Mouse (Mus musculus) testis, adult 2 months (tissue): ENCODE measurements at regions not wholly inside any gene's neighbourhood (a gene's known extent, or its start where the extent isn't known, plus 50 kb on each side); places are given as distances from the start of the nearest gene placed in this dataset.

ENCODE experiments used
- H3K27ac ChIP-seq: fragments of 200-500 bp; 2 replicates; pipeline ENCODE4 v1.5.1; 2012; ENCODE audit warnings: low read depth, low read length; ENCODE audit not compliant: control insufficient read depth, insufficient read depth
- H3K27me3 ChIP-seq: fragments of 200-500 bp; 2 replicates; pipeline ENCODE4 v1.6.1; 2012; ENCODE audit warnings: mild to moderate bottlenecking, low read length, moderate library complexity; ENCODE audit not compliant: control insufficient read depth, insufficient read depth
- H3K36me3 ChIP-seq: fragments of 200-500 bp; 2 replicates; pipeline ENCODE4 v1.6.1; 2012; ENCODE audit warnings: mild to moderate bottlenecking, low read length; ENCODE audit not compliant: control insufficient read depth, insufficient read depth
- H3K4me1 ChIP-seq: fragments of 200-500 bp; 2 replicates; pipeline ENCODE4 v1.6.1; 2012; ENCODE audit warnings: low read length; ENCODE audit not compliant: control insufficient read depth, insufficient read depth
- H3K4me3 ChIP-seq: fragments of 200-500 bp; 2 replicates; pipeline ENCODE4 v1.5.1; 2012; ENCODE audit warnings: low read depth, mild to moderate bottlenecking, low read length, moderate library complexity, mixed read lengths; ENCODE audit not compliant: control insufficient read depth
- CTCF ChIP-seq: fragments of 200-500 bp; IDR thresholded peaks from 2 replicates; pipeline ENCODE4 v1.5.1; 2012; ENCODE audit warnings: low read depth, mild to moderate bottlenecking, inconsistent platforms, low read length, moderate library complexity; ENCODE audit not compliant: control insufficient read depth, insufficient read depth, insufficient replicate concordance
- POLR2A ChIP-seq: fragments of 200-500 bp; IDR thresholded peaks from 2 replicates; pipeline ENCODE4 v1.6.1; 2012; ENCODE audit warnings: low read depth, mild to moderate bottlenecking, inconsistent platforms, low read length, moderate library complexity; ENCODE audit not compliant: control insufficient read depth

DNA sequence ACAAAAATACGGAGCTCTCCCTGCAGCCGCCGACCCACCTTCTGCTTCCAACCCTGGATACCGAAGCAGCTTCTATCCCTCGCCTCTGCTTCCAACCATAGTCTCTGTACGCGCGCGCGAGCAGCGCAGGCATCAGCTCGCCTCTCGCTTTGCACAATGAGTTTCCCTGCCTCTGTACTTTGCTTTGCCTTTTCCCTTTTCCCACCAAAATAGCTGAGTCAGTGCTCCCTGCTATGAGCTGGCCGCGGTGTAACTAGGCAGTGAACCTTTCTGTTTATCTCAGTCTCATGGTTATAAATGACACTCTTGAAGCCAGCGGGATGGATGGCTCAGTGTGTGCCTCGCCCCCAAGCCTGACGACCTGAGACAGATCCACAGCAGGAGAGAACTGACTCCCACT, 182.0 kb downstream of the Tfap2c start:
- H3K4me3 ChIP-seq = no peak overlapping the region
- no peaks in the 10 kb centered on the region; the same call in 1 of the 2 replicates for H3K27me3 ChIP-seq
- no peaks in the 10 kb centered on the region for H3K36me3 ChIP-seq
- TF ChIP-seq CTCF = no peak
- no peak for TF ChIP-seq POLR2A
- peaks cover 8% of the 10 kb centered on the region for H3K4me1 ChIP-seq
- H3K27ac ChIP-seq = no peak overlapping the region

GRCm38 (mm10) chr2:172732453-172733210, 183.2 kb downstream of the Tfap2c start:
- TF ChIP-seq CTCF = no peak
- TF ChIP-seq POLR2A = no peak
- Histone ChIP-seq H3K27me3 (no peaks in the 10 kb centered on the region; the same call in 1 of the 2 replicates), H3K36me3 (no peaks in the 10 kb centered on the region), H3K27ac (no peak overlapping the region), H3K4me1 (peaks cover 8% of the 10 kb centered on the region), H3K4me3 (no peak overlapping the region)

- Histone ChIP-seq H3K36me3 (no peaks in the 10 kb centered on the region), H3K27me3 (no peaks in the 10 kb centered on the region; the same call in 1 of the 2 replicates), H3K27ac (no peak overlapping the region), H3K4me3 (no peak overlapping the region), H3K4me1 (peaks cover 3% of the 10 kb centered on the region)
- no peak for TF ChIP-seq POLR2A
- no peak for TF ChIP-seq CTCF
These were observed 184.1 kb downstream of the Tfap2c start for GRCm38 (mm10) chr2:172733403-172733995.

DNA sequence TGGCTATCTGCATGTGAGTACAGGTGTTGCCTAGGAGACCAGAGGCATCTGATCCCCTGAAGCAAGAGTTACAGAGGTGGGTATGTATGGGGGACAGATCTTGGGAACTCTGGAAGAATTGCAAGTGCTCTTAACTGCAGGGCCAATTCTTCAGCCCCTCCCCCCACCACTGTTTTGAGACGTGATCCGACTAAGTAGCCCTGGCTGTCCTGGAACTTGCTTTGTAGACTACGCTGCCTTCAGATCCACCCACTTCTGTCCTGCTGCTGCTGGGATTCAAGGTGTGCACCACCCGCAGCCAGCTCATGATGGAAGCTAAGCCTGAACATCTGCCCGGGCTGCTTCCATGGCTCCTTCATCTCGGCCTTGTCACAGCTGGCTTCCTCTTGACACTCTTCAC, 186.2 kb downstream of the Tfap2c start:
- Histone ChIP-seq H3K36me3 (no peaks in the 10 kb centered on the region), H3K4me3 (no peak overlapping the region), H3K27ac (no peak overlapping the region), H3K4me1 (peaks cover 12% of the 10 kb centered on the region), H3K27me3 (no peaks in the 10 kb centered on the region)
- no peak for TF ChIP-seq CTCF
- TF ChIP-seq POLR2A = no peak

GRCm38 (mm10) chr2:172739041-172739491, 189.7 kb downstream of the Tfap2c start:
- Histone ChIP-seq H3K4me1 (peaks cover 12% of the 10 kb centered on the region), H3K27ac (no peak overlapping the region), H3K36me3 (no peaks in the 10 kb centered on the region), H3K27me3 (no peaks in the 10 kb centered on the region), H3K4me3 (peak overlapping the region; percentile 3; the same call in 1 of the 2 replicates)
- TF ChIP-seq CTCF = no peak
- TF ChIP-seq POLR2A = no peak

GRCm38 (mm10) chr2:172739529-172739928, 190.1 kb downstream of the Tfap2c start:
- H3K27ac ChIP-seq = no peak overlapping the region
- no peaks in the 10 kb centered on the region for H3K36me3 ChIP-seq
- TF ChIP-seq POLR2A (no peak), CTCF (no peak)
- H3K27me3 ChIP-seq = no peaks in the 10 kb centered on the region
- H3K4me1 ChIP-seq = peaks cover 12% of the 10 kb centered on the region
- H3K4me3 ChIP-seq = peak overlapping the region; percentile 3; the same call in 1 of the 2 replicates

DNA sequence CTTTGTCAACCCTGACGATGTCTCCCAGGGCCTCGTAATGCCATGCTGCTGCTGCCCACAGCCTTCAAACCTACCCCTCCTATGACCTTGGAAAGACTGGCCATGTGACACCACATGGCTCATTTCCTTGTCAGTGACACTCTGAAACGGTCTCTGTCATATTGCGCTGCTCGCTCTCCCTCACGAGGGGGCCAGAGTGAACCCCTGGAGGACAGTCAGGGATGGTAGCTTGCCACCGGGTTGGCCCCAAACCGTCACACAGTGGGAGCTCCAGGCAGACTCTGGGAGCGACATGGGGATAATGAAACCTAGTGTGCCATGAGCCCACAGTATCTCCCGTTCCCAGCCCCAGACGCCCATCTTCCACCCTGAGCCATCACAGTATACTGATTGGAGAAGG, 188.8 kb downstream of the Bmp7 start:
- H3K27ac ChIP-seq = no peak overlapping the region
- no peaks in the 10 kb centered on the region for H3K4me1 ChIP-seq
- no peaks in the 10 kb centered on the region for H3K36me3 ChIP-seq
- no peaks in the 10 kb centered on the region for H3K27me3 ChIP-seq
- TF ChIP-seq POLR2A (no peak), CTCF (no peak)
- no peak overlapping the region for H3K4me3 ChIP-seq
